In genomic region chr6:116632129-116632528, GRCm38 (mm10) we compare ENCODE assay signal across 9 mouse cellular contexts. TPM values are rescaled to one million over a fixed set of nuclear protein-coding genes. Genes with fewer than 3 reads are reported as not detected.
DNase-seq lines count a peak whose midpoint lies in the region; ATAC-seq and TF ChIP-seq lines count a peak whose summit lies in the region.
"Had no signal": no experiment of that assay in that cellular context is flagged by ENCODE, and none has a peak within 500 bp of the region (broad histone marks: within the 10 kb centered on the region; RNA-seq: fewer than 3 reads in every experiment).

No protein-coding gene starts in this region.

- TF ChIP-seq CTCF in liver, adult 2 months (IDR thresholded peaks at IDR 0.05; ENCODE audit: low read depth, low read length): peak; percentile 81

- 31% methylated on average over 1 of the region's 1 CpGs for WGBS in liver, embryonic 12.5 days (ENCODE audit: insufficient replicate concordance)
- 9% methylated on average over 1 of the region's 1 CpGs for WGBS in liver, adult 2 months

- no peak overlapping the region for H3K4me3 ChIP-seq in liver, embryonic 12.5 days
- H3K4me3 ChIP-seq in liver, adult 2 months (ENCODE audit: insufficient read depth, low read depth, low read length): no peak overlapping the region
- H3K4me3 ChIP-seq: myocyte had no signal

- no peak overlapping the region for H3K9ac ChIP-seq in liver, embryonic 12.5 days
- no peak overlapping the region for H3K9ac ChIP-seq in liver, adult 2 months (ENCODE audit: low read depth, low read length)

- no peaks in the 10 kb centered on the region for H3K27me3 ChIP-seq in liver, embryonic 12.5 days (replicated peaks)
- no peaks in the 10 kb centered on the region for H3K27me3 ChIP-seq in liver, adult 2 months (ENCODE audit: control insufficient read depth, insufficient read depth, low read length)

- DNase-seq in liver (peak; percentile 75), adipocyte (ENCODE audit: low spot score) (peak; percentile 83)
- peak; percentile 72 for DNase-seq in embryo, embryonic 10 days (ENCODE audit: low spot score)
- DNase-seq in induced T-regulatory cell, adult 2 months (ENCODE audit: low read depth): peak; percentile 77
- peak; percentile 85 for DNase-seq in liver, adult 2 months (ENCODE audit: extremely low read depth, low read depth, low spot score)
- DNase-seq in retina, embryonic 14.5 days (ENCODE audit: low spot score): peak; percentile 84
- DNase-seq in urinary bladder, adult 2 months (ENCODE audit: low spot score): peak; percentile 49

- peaks cover 2% of the 10 kb centered on the region; the same call in 1 of the 2 replicates for H3K79me2 ChIP-seq in liver, adult 2 months (ENCODE audit: control insufficient read depth, insufficient read depth, low read length)

- peaks cover 30% of the 10 kb centered on the region for H3K4me1 ChIP-seq in liver, embryonic 12.5 days
- H3K4me1 ChIP-seq in liver, adult 2 months (ENCODE audit: control insufficient read depth, insufficient read depth, low read length): peaks cover 19% of the 10 kb centered on the region

- no peak for ATAC-seq in liver, embryonic 12.5 days

- no peak overlapping the region for H3K27ac ChIP-seq in liver, embryonic 12.5 days
- no peak overlapping the region for H3K27ac ChIP-seq in liver, adult 2 months (replicated peaks; ENCODE audit: insufficient read depth, low read depth, low read length)

- TF ChIP-seq POLR2A in liver, adult 2 months (IDR thresholded peaks at IDR 0.05; ENCODE audit: extremely low read depth, insufficient read depth, low read length): no peak

- peaks cover under 1% of the 10 kb centered on the region; the same call in 1 of the 2 replicates for H3K36me3 ChIP-seq in liver, embryonic 12.5 days
- no peaks in the 10 kb centered on the region for H3K36me3 ChIP-seq in liver, adult 2 months (ENCODE audit: control insufficient read depth, insufficient read depth, low read length)

- H3K4me2 ChIP-seq in liver, embryonic 12.5 days: no peak overlapping the region

- no peaks in the 10 kb centered on the region for H3K9me3 ChIP-seq in liver, embryonic 12.5 days (replicated peaks)

RNA-seq across cellular contexts. Expression of gene Zfp422, which starts 3.3 kb away (rescaled TPM):
- 43.6 and 45.1 TPM in 2 replicates for polyA plus RNA-seq in liver, embryonic 12.5 days (2016; fragmentation: Nextera tagmentation; extraction: Ambion mirVana)
- 5.6 and 7.0 TPM in 2 replicates for total RNA-seq in liver, adult 2 months (2014; rRNA removed)
- 6.6 and 7.0 TPM in 2 replicates for polyA plus RNA-seq in liver, adult 2 months (2012; rRNA removed)
- polyA plus RNA-seq in urinary bladder, adult 2 months (2012; rRNA removed): 35.7 and 43.6 TPM in 2 replicates

RNA-seq across cellular contexts. Expression of gene Depp1, which starts 18.3 kb away (rescaled TPM):
- 2.2 and 3.3 TPM in 2 replicates for polyA plus RNA-seq in liver, embryonic 12.5 days (2016; fragmentation: Nextera tagmentation; extraction: Ambion mirVana)
- total RNA-seq in liver, adult 2 months (2014; rRNA removed): 125 and 199 TPM in 2 replicates
- 210 and 244 TPM in 2 replicates for polyA plus RNA-seq in liver, adult 2 months (2012; rRNA removed)
- 98.4 and 125 TPM in 2 replicates for polyA plus RNA-seq in urinary bladder, adult 2 months (2012; rRNA removed)

RNA-seq across cellular contexts. Expression of gene Rassf4, which starts 41.6 kb away (rescaled TPM):
- 3.3 and 4.0 TPM in 2 replicates for polyA plus RNA-seq in liver, embryonic 12.5 days (2016; fragmentation: Nextera tagmentation; extraction: Ambion mirVana)
- 3.1 and 3.6 TPM in 2 replicates for total RNA-seq in liver, adult 2 months (2014; rRNA removed)
- 1.3 and 2.2 TPM in 2 replicates for polyA plus RNA-seq in liver, adult 2 months (2012; rRNA removed)
- 9.0 and 11.9 TPM in 2 replicates for polyA plus RNA-seq in urinary bladder, adult 2 months (2012; rRNA removed)

RNA-seq across cellular contexts. Expression of gene Olfr215, which starts 48.1 kb away (rescaled TPM):
- polyA plus RNA-seq in liver, embryonic 12.5 days (2016; fragmentation: Nextera tagmentation; extraction: Ambion mirVana): not detected in 2 replicates
- total RNA-seq in liver, adult 2 months (2014; rRNA removed): not detected in 2 replicates
- not detected in 2 replicates for polyA plus RNA-seq in liver, adult 2 months (2012; rRNA removed)
- polyA plus RNA-seq in urinary bladder, adult 2 months (2012; rRNA removed): not detected in 2 replicates

Comparison
In these comparisons a context has a peak if more than half of its experiments do, and no peak if none do; other contexts are left out.
1. RNA of gene Depp1, which starts 18.3 kb away (polyA plus RNA-seq): 210 to 244 TPM in liver, adult 2 months and 98.4 to 125 TPM in urinary bladder, adult 2 months; 2.2 to 3.3 TPM in liver, embryonic 12.5 days; every median in the first group is over 10 times any median in the second.
2. Peak in every context shown above with its lines, with median percentiles within 50 percentile points of each other: DNase-seq.